Mouse (Mus musculus): ENCODE data around the gene Arhgef1.

The Arhgef1 gene

DNA sequence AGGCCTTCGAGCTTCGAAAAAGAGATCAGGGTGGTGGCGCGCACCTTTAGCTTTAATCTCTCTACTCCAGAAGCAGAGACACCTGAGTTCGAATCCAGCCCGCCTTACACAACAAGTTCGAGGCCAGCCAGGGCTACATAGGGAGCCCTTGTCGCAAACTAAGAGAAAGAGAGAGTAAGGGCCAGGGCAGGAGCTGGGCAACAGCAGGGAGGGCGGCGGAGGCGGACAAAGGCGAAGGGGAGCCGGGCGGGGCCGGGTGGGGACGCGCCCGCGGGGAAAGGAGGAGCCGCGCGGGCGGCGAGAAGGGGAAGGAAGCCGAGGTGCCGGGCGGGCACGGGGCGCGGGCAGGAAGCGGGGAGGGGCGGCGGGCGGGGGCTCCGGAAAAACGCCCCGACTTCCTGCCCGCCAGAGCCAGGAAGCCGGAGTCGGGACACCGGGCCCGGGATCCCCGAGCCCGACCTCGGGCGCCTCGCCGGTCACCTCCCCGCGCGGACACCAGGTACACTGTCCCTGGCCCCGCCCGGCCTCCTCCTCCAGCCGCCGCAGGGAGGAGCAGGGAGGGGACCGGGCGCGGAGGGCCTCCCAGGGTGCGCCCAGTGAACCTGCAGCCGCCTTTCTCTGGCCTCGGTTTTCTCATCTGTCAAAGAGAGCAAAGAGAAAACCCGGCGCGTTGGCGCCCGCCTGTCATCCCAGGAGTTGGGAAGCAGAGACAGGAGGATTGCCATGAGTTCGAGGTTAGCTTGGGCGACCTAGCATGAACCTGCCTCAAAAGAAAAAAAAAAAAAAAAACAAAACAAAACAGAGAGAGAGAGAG lies at the start of gene Arhgef1:
TSS of gene Arhgef1 (plus strand) at position 283 of the 814 bp plus-strand sequence.
- POLR2A ChIA-PET = interaction anchor here (0.5 to 14.8 kb wide), 32 partner anchors 12 to 881 kb away, joined by 3 to 436 read pairs (median 4); partner anchors contain the start of genes Rps19 (in 3 of the 4), Dmrtc2 (in 1 of the 4), Lypd4 (in 1 of the 4) and Megf8 (in 1 of the 4)
- CTCF ChIA-PET = interaction anchor here in 3 of 4 experiments (0.6 to 6.6 kb wide), 9 partner anchors 10 to 414 kb away, joined by 4 to 92 read pairs (median 11); partner anchors contain the start of genes Megf8 (in 1 of the 3) and Rps19 (in 1 of the 3)

DNA sequence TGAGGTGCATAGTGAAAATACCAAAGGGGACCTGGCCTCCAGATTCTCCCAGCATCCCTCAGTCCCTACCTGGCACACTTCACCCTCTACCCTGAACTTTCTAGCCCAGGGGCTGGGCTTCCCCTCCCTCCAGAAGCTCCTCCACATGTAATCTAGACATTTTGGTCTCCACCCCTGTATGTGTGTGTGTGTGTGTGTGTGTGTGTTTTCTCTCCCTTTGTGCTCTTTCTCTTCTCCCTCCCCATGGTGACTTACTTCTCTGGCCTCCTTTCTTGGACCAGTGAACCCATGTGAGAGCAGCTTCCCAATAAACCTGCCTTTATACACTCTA lies 49.5 kb upstream of the Arhgef1 start:
- CTCF ChIA-PET = interaction anchor here (0.6 to 1.6 kb wide), 14 partner anchors 17 to 463 kb away, joined by 3 to 10 read pairs (median 4); partner anchors contain the start of genes Dmrtc2 (in 1 of the 4), Lypd4 (in 1 of the 4), Megf8 (in 1 of the 4) and Rabac1 (in 1 of the 4)
- POLR2A ChIA-PET = interaction anchor here (0.6 to 6.1 kb wide), 39 partner anchors 8 to 425 kb away, joined by 3 to 238 read pairs (median 5); partner anchors contain the start of genes Dmrtc2 (in 3 of the 4), Lypd4 (in 3 of the 4), Rps19 (in 3 of the 4) and Rabac1 (in 2 of the 4)

DNA sequence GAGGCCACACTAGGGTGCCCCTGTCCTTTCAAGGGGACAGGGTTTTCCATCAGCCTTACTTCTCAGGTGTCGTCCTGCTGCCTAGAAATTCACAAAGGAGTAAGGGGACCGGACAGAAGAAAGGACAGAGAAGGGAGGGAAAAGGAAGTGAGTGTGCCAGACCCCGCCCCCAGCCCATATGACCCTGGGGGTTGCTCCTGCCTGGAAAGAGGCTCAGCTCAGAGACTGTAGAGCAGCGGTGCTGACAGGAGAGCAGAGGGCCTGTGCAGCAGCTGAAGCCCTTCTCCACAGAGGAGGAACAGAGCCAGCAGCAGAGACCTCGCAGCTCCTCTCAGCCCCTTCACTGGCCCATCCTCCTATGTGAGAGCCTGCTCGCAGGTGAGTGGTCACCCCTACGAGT lies 49.0 kb upstream of the Arhgef1 start:
- POLR2A ChIA-PET = interaction anchor here (0.5 to 6.1 kb wide), 29 partner anchors 8 to 424 kb away, joined by 3 to 238 read pairs (median 6); partner anchors contain the start of genes Dmrtc2 (in 3 of the 4), Lypd4 (in 3 of the 4), Rps19 (in 3 of the 4) and Rabac1 (in 1 of the 4)

DNA sequence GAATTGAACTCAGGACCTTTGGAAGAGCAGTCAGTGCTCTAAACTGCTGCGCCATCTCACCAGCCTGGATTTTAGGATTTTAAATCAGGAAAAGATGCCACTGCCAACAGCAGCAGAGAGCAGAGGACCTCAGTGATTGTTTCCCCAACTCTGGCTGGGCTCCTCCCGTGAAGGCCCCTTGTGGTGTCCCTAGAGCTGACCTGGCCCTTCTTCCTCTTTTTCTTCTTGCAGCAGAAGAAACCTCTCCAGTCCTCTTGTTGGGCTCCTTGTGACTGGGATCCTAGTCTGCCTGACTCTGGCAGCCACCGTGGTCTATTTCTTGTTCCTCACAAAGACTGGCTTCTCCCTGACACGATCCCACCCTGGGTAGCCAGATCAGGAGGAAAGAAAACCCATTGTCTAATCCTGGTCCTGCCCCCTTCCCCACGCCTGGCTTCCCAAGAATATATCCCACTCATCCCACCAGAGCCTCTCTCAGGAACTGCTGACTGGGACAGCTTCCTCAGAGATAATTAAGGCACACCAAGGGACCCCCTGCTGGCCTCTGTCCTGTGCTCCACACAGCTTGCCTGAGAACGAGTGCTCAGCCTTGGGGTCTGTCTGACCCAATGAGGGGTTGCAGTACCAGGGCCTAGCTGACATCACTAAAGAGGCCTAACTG lies 46.1 kb upstream of the Arhgef1 start:
- CTCF ChIA-PET = interaction anchor here in 3 of 4 experiments (0.7 to 1.3 kb wide), 6 partner anchors 26 to 160 kb away, joined by 3 to 5 read pairs (median 3); no protein-coding TSS in a partner anchor
- POLR2A ChIA-PET = interaction anchor here in 2 of 4 experiments (0.8 to 1.9 kb wide), 4 partner anchors 10 to 34 kb away, joined by 3 to 7 read pairs (median 6); partner anchors contain the start of gene Rps19 (in 2 of the 2)

More for the DNA sequence above, 49.0 kb upstream of the Arhgef1 start:
- CTCF ChIA-PET = interaction anchor here in 2 of 4 experiments (0.7 to 1.6 kb wide), 7 partner anchors 8 to 132 kb away, joined by 3 to 5 read pairs (median 3); partner anchors contain the start of genes Dmrtc2 (in 1 of the 2), Lypd4 (in 1 of the 2), Rabac1 (in 1 of the 2) and Rps19 (in 1 of the 2)

- POLR2A ChIA-PET = interaction anchor here in 1 of 4 experiments (0.9 to 2.1 kb wide), 4 partner anchors 12 to 31 kb away, joined by 3 to 5 read pairs (median 4); no protein-coding TSS in a partner anchor
- CTCF ChIA-PET = no interaction called here
These were observed 43.5 kb upstream of the Arhgef1 start for GRCm38 (mm10) chr7:24859234-24859633.

GRCm38 (mm10) chr7:24861913-24862312 lies 40.8 kb upstream of the Arhgef1 start, which contains the start of gene Gm9844:
Gm9844 (plus strand) TSS chr7:24862213.
- ChIA-PET POLR2A (no interaction called here), CTCF (no interaction called here)

GRCm38 (mm10) chr7:24862853-24863252 lies 39.9 kb upstream of the Arhgef1 start:
- CTCF ChIA-PET = interaction anchor here in 1 of 4 experiments (0.7 kb wide), 1 partner anchor 59 kb away, joined by 3 read pairs; no protein-coding TSS in a partner anchor

DNA sequence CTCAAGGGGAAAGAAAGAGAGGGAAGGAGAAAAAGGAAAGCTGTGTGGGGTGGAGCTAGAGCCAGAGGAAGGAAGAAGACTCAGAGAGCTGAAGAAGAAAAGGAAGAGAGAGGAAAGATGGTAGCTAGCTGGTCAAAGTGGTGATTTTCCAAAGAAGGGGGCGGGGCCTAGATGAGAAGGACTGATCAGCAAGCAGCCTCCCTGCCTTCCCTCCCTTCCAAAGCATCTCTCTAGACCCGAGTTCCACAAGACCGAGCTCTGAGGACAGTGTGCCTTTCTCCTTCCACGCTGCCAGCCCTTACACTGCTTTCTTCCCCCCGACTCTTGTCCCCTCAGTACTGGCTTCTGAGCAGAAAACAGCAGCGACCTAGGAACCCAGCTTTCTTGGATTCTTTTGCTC lies 38.6 kb upstream of the Arhgef1 start:
- POLR2A ChIA-PET = interaction anchor here (0.6 to 2.5 kb wide), 18 partner anchors 8 to 27 kb away, joined by 3 to 11 read pairs (median 4); partner anchors contain the start of gene Rps19 (in 3 of the 4)
- CTCF ChIA-PET = interaction anchor here in 2 of 4 experiments (0.6 to 1.3 kb wide), 3 partner anchors 101 to 300 kb away, joined by 3 to 7 read pairs (median 3); no protein-coding TSS in a partner anchor

More at GRCm38 (mm10) chr7:24862853-24863252, 39.9 kb upstream of the Arhgef1 start:
- POLR2A ChIA-PET = interaction anchor here in 1 of 4 experiments (0.6 to 0.8 kb wide), 2 partner anchors 17 to 53 kb away, joined by 3 to 4 read pairs; no protein-coding TSS in a partner anchor

GRCm38 (mm10) chr7:24869080-24869479 lies 33.6 kb upstream of the Arhgef1 start:
- POLR2A ChIA-PET = interaction anchor here (0.6 to 17.0 kb wide), 25 partner anchors 11 to 395 kb away, joined by 3 to 425 read pairs (median 4); partner anchors contain the start of genes Rps19 (in 3 of the 4) and Rabac1 (in 1 of the 4)
- CTCF ChIA-PET = interaction anchor here (0.6 to 1.6 kb wide), 7 partner anchors 12 to 315 kb away, joined by 3 to 10 read pairs (median 4); partner anchors contain the start of gene Rabac1 (in 1 of the 4)

DNA sequence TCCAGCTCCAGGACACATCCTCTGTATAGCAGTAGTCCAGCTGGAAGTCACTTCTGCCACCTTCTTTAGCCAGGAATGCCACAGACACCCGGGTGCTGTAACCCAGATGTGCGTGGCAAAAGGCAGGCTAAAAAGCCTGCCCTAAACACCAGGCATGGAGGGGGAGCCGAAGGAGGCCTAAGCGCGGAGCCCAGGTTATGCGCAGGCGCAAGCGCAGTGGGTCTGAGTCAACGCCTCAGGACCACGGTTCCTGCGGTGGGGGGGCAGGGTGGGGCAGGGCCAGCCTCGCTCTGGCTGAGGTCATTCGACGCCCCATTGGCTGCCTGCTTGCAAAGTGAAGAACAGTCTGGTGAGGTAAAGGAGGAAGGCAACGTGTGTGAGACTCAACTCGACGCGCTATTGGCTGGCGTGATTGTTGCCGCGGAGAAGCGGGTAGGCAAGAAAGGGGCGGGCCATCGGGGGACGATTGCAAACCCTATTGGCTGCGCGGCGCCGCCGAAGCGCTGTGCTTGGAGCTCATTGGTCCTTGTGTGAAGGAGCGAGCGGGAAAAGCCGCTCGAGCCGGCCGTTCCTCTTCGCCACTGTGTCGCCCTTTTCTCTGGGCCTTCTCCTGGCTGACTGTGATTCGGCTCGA lies 33.1 kb upstream of the Arhgef1 start, which contains the start of the genes Lypd4 and Dmrtc2:
TSS of gene Lypd4 (minus strand) at position 410 of the 634 bp plus-strand sequence.
TSS of gene Dmrtc2 (plus strand) at position 526 of the 634 bp plus-strand sequence.
- CTCF ChIA-PET = interaction anchor here (0.6 to 1.6 kb wide), 12 partner anchors 10 to 269 kb away, joined by 3 to 10 read pairs (median 4); partner anchors contain the start of genes Rabac1 (in 1 of the 4) and Rps19 (in 1 of the 4)

GRCm38 (mm10) chr7:24877588-24877987 lies 25.1 kb upstream of the Arhgef1 start:
- ChIA-PET POLR2A (interaction anchor here in 3 of 4 experiments (1.0 to 17.0 kb wide), 9 partner anchors 8 to 95 kb away, joined by 3 to 425 read pairs (median 29); partner anchors contain the start of genes Rps19 (in 2 of the 3), Dmrtc2 (in 1 of the 3), Lypd4 (in 1 of the 3) and Rabac1 (in 1 of the 3)), CTCF (no interaction called here)

More for the DNA sequence above, 33.1 kb upstream of the Arhgef1 start, which contains the start of the genes Lypd4 and Dmrtc2:
- POLR2A ChIA-PET = interaction anchor here (0.6 to 17.0 kb wide), 37 partner anchors 10 to 398 kb away, joined by 3 to 425 read pairs (median 5); partner anchors contain the start of genes Rps19 (in 4 of the 4), Rabac1 (in 2 of the 4), Arhgef1 (in 1 of the 4) and Cic (in 1 of the 4)

- POLR2A ChIA-PET = interaction anchor here (0.6 to 18.4 kb wide), 53 partner anchors 4 to 373 kb away, joined by 3 to 425 read pairs (median 4); partner anchors contain the start of genes Arhgef1 (in 3 of the 4), Dmrtc2 (in 3 of the 4), Lypd4 (in 3 of the 4) and Rabac1 (in 2 of the 4)
These were observed 23.1 kb upstream of the Arhgef1 start for GRCm38 (mm10) chr7:24879620-24880019.

DNA sequence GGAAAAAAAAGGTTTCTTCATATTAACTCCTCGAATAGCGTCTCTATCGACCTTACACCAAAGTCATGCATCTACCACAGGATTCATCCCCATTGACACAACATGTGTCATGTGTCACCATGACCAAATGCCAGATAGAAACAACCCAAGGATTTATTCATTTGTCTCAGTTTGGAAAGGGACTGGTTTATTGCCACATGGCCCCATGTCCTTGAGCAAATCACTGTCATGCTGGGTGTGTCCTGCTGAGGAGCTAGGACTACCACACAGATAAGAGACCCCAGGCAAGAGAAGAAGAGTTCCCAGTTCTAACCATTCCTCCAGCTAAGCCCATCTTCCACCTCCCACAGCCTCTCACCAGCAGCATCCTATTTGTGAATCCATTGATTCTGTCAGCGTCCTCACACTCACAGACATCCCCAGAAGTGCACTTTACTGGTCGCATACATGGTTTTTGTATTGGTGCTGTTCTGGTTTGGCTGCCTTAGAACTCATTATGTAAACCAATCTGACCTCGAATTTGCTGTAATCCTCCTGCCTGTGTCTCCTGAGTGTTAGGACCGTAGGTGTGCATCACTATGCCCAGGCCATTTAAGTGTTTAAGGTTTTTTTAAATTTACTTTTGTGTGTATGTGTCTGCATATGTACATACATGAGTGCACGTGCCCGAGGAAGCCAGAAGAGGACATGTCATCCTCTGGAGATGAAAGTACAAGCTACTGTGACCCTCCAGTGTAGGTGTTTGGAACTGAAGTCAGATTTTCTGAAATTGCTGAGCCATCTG lies 20.1 kb upstream of the Arhgef1 start:
- CTCF ChIA-PET = interaction anchor here in 2 of 4 experiments (0.6 to 1.2 kb wide), 3 partner anchors 26 to 271 kb away, joined by 3 read pairs; no protein-coding TSS in a partner anchor
- POLR2A ChIA-PET = interaction anchor here in 3 of 4 experiments (1.0 to 18.4 kb wide), 19 partner anchors 5 to 89 kb away, joined by 3 to 436 read pairs (median 38); partner anchors contain the start of genes Arhgef1 (in 3 of the 3), Dmrtc2 (in 2 of the 3), Lypd4 (in 2 of the 3) and Rabac1 (in 2 of the 3)

More at GRCm38 (mm10) chr7:24879620-24880019, 23.1 kb upstream of the Arhgef1 start:
- CTCF ChIA-PET = interaction anchor here in 3 of 4 experiments (0.6 to 2.5 kb wide), 18 partner anchors 9 to 364 kb away, joined by 3 to 10 read pairs (median 4); partner anchors contain the start of genes Dmrtc2 (in 2 of the 3), Lypd4 (in 2 of the 3) and Rabac1 (in 1 of the 3)

GRCm38 (mm10) chr7:24883896-24884692 lies 18.6 kb upstream of the Arhgef1 start, which contains the start of gene Rps19:
Rps19 (plus strand) TSS chr7:24884371.
- CTCF ChIA-PET = interaction anchor here in 3 of 4 experiments (0.6 to 2.4 kb wide), 17 partner anchors 11 to 223 kb away, joined by 3 to 16 read pairs (median 4); partner anchors contain the start of genes Dmrtc2 (in 1 of the 3), Lypd4 (in 1 of the 3) and Rabac1 (in 1 of the 3)
- POLR2A ChIA-PET = interaction anchor here (0.6 to 18.4 kb wide), 93 partner anchors 4 to 943 kb away, joined by 3 to 436 read pairs (median 5); partner anchors contain the start of genes Dmrtc2 (in 4 of the 4), Lypd4 (in 4 of the 4), Arhgef1 (in 3 of the 4) and Rabac1 (in 3 of the 4)
